Mouse (Mus musculus) limb, embryonic 14.5 days (tissue): ENCODE results near the gene Atf6b. TPM values are rescaled to one million over a fixed set of nuclear protein-coding genes. Genes with fewer than 3 reads are reported as not detected.

Experiments
- ATAC-seq: fragments of 200-750 bp; cut with Nextera tagmentation; 2 replicates; pipeline ENCODE4 v1.8.0; 2017; ENCODE audit warnings: low read depth, moderate number of reproducible peaks, moderate TSS enrichment; ENCODE audit not compliant: low FRiP score
- DNase-seq: peaks from one replicate; pipeline ENCODE4 v3.0.0-alpha.2; 2015; ENCODE audit warnings: low spot score
- H3K27ac ChIP-seq: fragments of 300-500 bp; sonication (generic); replicated peaks from 2 replicates; pipeline ENCODE4 v1.5.1; 2014; ENCODE audit warnings: low read depth, mild to moderate bottlenecking, low read length, moderate library complexity, mixed read lengths
- H3K27me3 ChIP-seq: fragments of 300-500 bp; sonication (generic); 2 replicates; pipeline ENCODE4 v1.6.1; 2014; ENCODE audit warnings: low read length, mixed read lengths; ENCODE audit not compliant: control insufficient read depth, insufficient read depth
- H3K36me3 ChIP-seq: fragments of 300-500 bp; sonication (generic); 2 replicates; pipeline ENCODE4 v1.6.1; 2014; ENCODE audit warnings: mild to moderate bottlenecking, low read length, moderate library complexity, mixed read lengths; ENCODE audit not compliant: control insufficient read depth, insufficient read depth
- H3K4me1 ChIP-seq: fragments of 300-500 bp; sonication (generic); 2 replicates; pipeline ENCODE4 v1.6.1; 2014; ENCODE audit warnings: antibody characterized with exemption, low read length, mixed read lengths; ENCODE audit not compliant: control insufficient read depth, insufficient read depth
- H3K4me2 ChIP-seq: fragments of 300-500 bp; sonication (generic); replicated peaks from 2 replicates; pipeline ENCODE4 v1.6.1; 2014; ENCODE audit warnings: low read depth, mild to moderate bottlenecking, low read length, moderate library complexity; ENCODE audit not compliant: severe bottlenecking
- H3K4me3 ChIP-seq: fragments of 300-500 bp; sonication (generic); replicated peaks from 2 replicates; pipeline ENCODE4 v1.5.1; 2014; ENCODE audit warnings: low read length
- H3K9ac ChIP-seq: fragments of 300-500 bp; sonication (generic); 2 replicates; pipeline ENCODE4 v1.6.1; 2014; ENCODE audit warnings: mild to moderate bottlenecking, low read depth, low read length, moderate library complexity; ENCODE audit not compliant: severe bottlenecking
- H3K9me3 ChIP-seq: fragments of 300-500 bp; sonication (generic); 2 replicates; pipeline ENCODE4 v1.6.1; 2016; ENCODE audit warnings: low read length; ENCODE audit not compliant: control insufficient read depth
- POLR2A ChIP-seq: fragments of 200-500 bp; IDR thresholded peaks from 2 replicates; pipeline ENCODE4 v1.8.0; 2012; ENCODE audit warnings: inconsistent platforms, mild to moderate bottlenecking, moderate library complexity, borderline replicate concordance; ENCODE audit not compliant: insufficient read depth, insufficient read length; ENCODE audit errors: extremely low read depth
- WGBS: fragments of 180-500 bp; shearing (Covaris S2); extraction: QIAGEN DNeasy Blood & Tissue Kit; methylation state at CpG from one replicate; pipeline ENCODE4 v1.1.7; 2014; 5-methylcytosine and 5-hydroxymethylcytosine counted together
- polyA plus RNA-seq, 2 experiments: library from polyadenylated mRNA; depleted of rRNA in 1 of 2; stranded (reverse) in 1 of 2; unstranded in 1 of 2; fragments of >200 nt; fragmentation: Nextera tagmentation in 1 of 2; extraction: Ambion mirVana in 1 of 2; gene quantifications; 2 replicates each; pipeline versions ENCODE4 v1.2.1 to v1.2.3; 2012 to 2014

Atf6b gene
- polyA plus RNA-seq, 2 experiments, result 68.3 to 104 TPM

GRCm38 (mm10) chr17:34604061-34604508 is 42.9 kb upstream of the Atf6b start, which contains the start of gene Agpat1:
Agpat1 (plus strand) TSS chr17:34604262.
- H3K27ac ChIP-seq, result peak within 1 kb of the TSS; percentile 71
- H3K27me3 ChIP-seq, result no peaks in the 10 kb centered on the region
- TF ChIP-seq POLR2A, result no peak
- no peaks in the 10 kb centered on the region for H3K9me3 ChIP-seq
- ATAC-seq, result peak; percentile 89
- peak; percentile 100 for DNase-seq
- H3K4me2 ChIP-seq, result peak within 1 kb of the TSS; percentile 92
- H3K4me1 ChIP-seq, result peaks cover 26% of the 10 kb centered on the region
- 0% methylated on average over 35 of the region's 35 CpGs for WGBS
- peaks cover 30% of the 10 kb centered on the region for H3K36me3 ChIP-seq
- H3K9ac ChIP-seq, result peak within 1 kb of the TSS; percentile 88
- peak within 1 kb of the TSS; percentile 95 for H3K4me3 ChIP-seq

- no peaks in the 10 kb centered on the region for H3K9me3 ChIP-seq
- H3K9ac ChIP-seq, result peak overlapping the region; percentile 88
- 12% methylated on average over 24 of the region's 24 CpGs for WGBS
- H3K36me3 ChIP-seq, result peaks cover 30% of the 10 kb centered on the region
- peak overlapping the region; percentile 95 for H3K4me3 ChIP-seq
- TF ChIP-seq POLR2A, result no peak
- peak overlapping the region; percentile 71 for H3K27ac ChIP-seq
- H3K27me3 ChIP-seq, result no peaks in the 10 kb centered on the region
- H3K4me1 ChIP-seq, result peaks cover 26% of the 10 kb centered on the region
- no peak; the same call in 1 of the 2 replicates for ATAC-seq
- no peak for DNase-seq
- peak overlapping the region; percentile 92 for H3K4me2 ChIP-seq
Measured at GRCm38 (mm10) chr17:34604511-34605237, 42.3 kb upstream of the Atf6b start.

GRCm38 (mm10) chr17:34605609-34606008 is 41.3 kb upstream of the Atf6b start:
- Histone ChIP-seq H3K4me1 (peaks cover 26% of the 10 kb centered on the region), H3K9ac (peak overlapping the region; percentile 88), H3K4me2 (peak overlapping the region; percentile 92), H3K4me3 (peak overlapping the region; percentile 95), H3K27ac (peak overlapping the region; percentile 44), H3K9me3 (no peaks in the 10 kb centered on the region), H3K36me3 (peaks cover 26% of the 10 kb centered on the region), H3K27me3 (no peaks in the 10 kb centered on the region)
- ATAC-seq (peak; percentile 50), DNase-seq (peak; percentile 96)
- 0 out of 2 replicates have a peak, but pooled peaks have one; percentile 73 for TF ChIP-seq POLR2A
- WGBS, result 0% methylated on average over 23 of the region's 30 CpGs

GRCm38 (mm10) chr17:34606186-34607039 is 40.5 kb upstream of the Atf6b start:
- Histone ChIP-seq H3K36me3 (peaks cover 28% of the 10 kb centered on the region), H3K4me3 (peak overlapping the region; percentile 95), H3K4me2 (peak overlapping the region; percentile 92), H3K9me3 (no peaks in the 10 kb centered on the region), H3K9ac (peak overlapping the region; percentile 88), H3K4me1 (peaks cover 26% of the 10 kb centered on the region), H3K27me3 (no peaks in the 10 kb centered on the region), H3K27ac (peak overlapping the region; percentile 44; the same call in 1 of the 2 replicates)
- no peak for ATAC-seq
- DNase-seq, result no peak
- TF ChIP-seq POLR2A, result no peak
- WGBS, result 15% methylated on average over 28 of the region's 32 CpGs

GRCm38 (mm10) chr17:34607997-34608396 is 38.9 kb upstream of the Atf6b start:
- peaks cover 19% of the 10 kb centered on the region for H3K4me1 ChIP-seq
- no peak overlapping the region for H3K4me2 ChIP-seq
- no peak overlapping the region for H3K4me3 ChIP-seq
- H3K27ac ChIP-seq, result no peak overlapping the region
- no peaks in the 10 kb centered on the region for H3K9me3 ChIP-seq
- H3K36me3 ChIP-seq, result peaks cover 37% of the 10 kb centered on the region
- H3K9ac ChIP-seq, result peak overlapping the region; percentile 8; the same call in 1 of the 2 replicates
- no peaks in the 10 kb centered on the region for H3K27me3 ChIP-seq
- DNase-seq (no peak), ATAC-seq (no peak)
- 73% methylated on average over 7 of the region's 7 CpGs for WGBS
- no peak for TF ChIP-seq POLR2A
